Mouse (Mus musculus): ENCODE data around the gene Ubald2. TPM values are rescaled to one million over a fixed set of nuclear protein-coding genes. Genes with fewer than 3 reads are reported as not detected.

The Ubald2 gene
- polyA plus RNA-seq, 1 experiment: 76.4 TPM

GRCm38 (mm10) chr11:116481776-116482175 lies 47.9 kb downstream of the Ubald2 start:
- Histone ChIP-seq H3K4me3 (ENCODE audit: control insufficient read depth, low read depth, low read length) (no peak overlapping the region), H3K36me3 (ENCODE audit: control insufficient read depth, insufficient read depth, low read length) (peaks cover 2% of the 10 kb centered on the region; the same call in 1 of the 2 replicates), H3K4me1 (ENCODE audit: control insufficient read depth, insufficient read depth, low read length) (no peaks in the 10 kb centered on the region), H3K27me3 (ENCODE audit: control insufficient read depth, insufficient read depth, low read length) (no peaks in the 10 kb centered on the region), H3K27ac (ENCODE audit: control insufficient read depth, insufficient read depth, low read depth, low read length) (no peak overlapping the region)
- TF ChIP-seq POLR2A (IDR thresholded peaks at IDR 0.05; ENCODE audit: control insufficient read depth, low read depth, low read length): no peak
- no peak for TF ChIP-seq CTCF (IDR thresholded peaks at IDR 0.05; ENCODE audit: control insufficient read depth, insufficient read depth, insufficient replicate concordance, low read depth, low read length)

- no peaks in the 10 kb centered on the region for H3K27me3 ChIP-seq (ENCODE audit: control insufficient read depth, insufficient read depth, low read length)
- H3K4me3 ChIP-seq (ENCODE audit: control insufficient read depth, low read depth, low read length): no peak overlapping the region
- H3K36me3 ChIP-seq (ENCODE audit: control insufficient read depth, insufficient read depth, low read length): peaks cover 2% of the 10 kb centered on the region; the same call in 1 of the 2 replicates
- peaks cover 3% of the 10 kb centered on the region for H3K4me1 ChIP-seq (ENCODE audit: control insufficient read depth, insufficient read depth, low read length)
- TF ChIP-seq CTCF (IDR thresholded peaks at IDR 0.05; ENCODE audit: control insufficient read depth, insufficient read depth, insufficient replicate concordance, low read depth, low read length) (no peak), POLR2A (IDR thresholded peaks at IDR 0.05; ENCODE audit: control insufficient read depth, low read depth, low read length) (no peak)
- H3K27ac ChIP-seq (ENCODE audit: control insufficient read depth, insufficient read depth, low read depth, low read length): no peak overlapping the region
These were observed 50.4 kb downstream of the Ubald2 start for GRCm38 (mm10) chr11:116484261-116484660.

GRCm38 (mm10) chr11:116488207-116488606 lies 54.3 kb downstream of the Ubald2 start:
- no peak overlapping the region for H3K27ac ChIP-seq (ENCODE audit: control insufficient read depth, insufficient read depth, low read depth, low read length)
- H3K4me1 ChIP-seq (ENCODE audit: control insufficient read depth, insufficient read depth, low read length): peaks cover 10% of the 10 kb centered on the region
- TF ChIP-seq CTCF (IDR thresholded peaks at IDR 0.05; ENCODE audit: control insufficient read depth, insufficient read depth, insufficient replicate concordance, low read depth, low read length) (no peak), POLR2A (IDR thresholded peaks at IDR 0.05; ENCODE audit: control insufficient read depth, low read depth, low read length) (no peak)
- H3K36me3 ChIP-seq (ENCODE audit: control insufficient read depth, insufficient read depth, low read length): 0 out of 2 replicates have a peak, but pooled peaks cover 1% of the 10 kb centered on the region
- no peak overlapping the region for H3K4me3 ChIP-seq (ENCODE audit: control insufficient read depth, low read depth, low read length)
- no peaks in the 10 kb centered on the region for H3K27me3 ChIP-seq (ENCODE audit: control insufficient read depth, insufficient read depth, low read length)

Other genes with a start within 250 kb of the Ubald2 start
- gene Ten1, start 235.2 kb upstream of the Ubald2 start, polyA plus RNA-seq (2012; rRNA removed): 17.0 and 17.8 TPM in 2 replicates
- 19.0 and 19.3 TPM in 2 replicates for gene Acox1, start 235.0 kb upstream of the Ubald2 start, polyA plus RNA-seq (2012; rRNA removed)
- gene Evpl, start 196.0 kb upstream of the Ubald2 start, polyA plus RNA-seq (2012; rRNA removed): 1.1 and 1.2 TPM in 2 replicates
- 49.3 and 49.9 TPM in 2 replicates for gene Srp68, start 159.9 kb upstream of the Ubald2 start, polyA plus RNA-seq (2012; rRNA removed)
- gene Galr2, start 153.2 kb upstream of the Ubald2 start, polyA plus RNA-seq (2012; rRNA removed): 0.59 and 0.78 TPM in 2 replicates
- 40.3 and 45.3 TPM in 2 replicates for gene Exoc7, start 126.9 kb upstream of the Ubald2 start, polyA plus RNA-seq (2012; rRNA removed)
- 75.5 and 97.6 TPM in 2 replicates for gene Foxj1, start 98.7 kb upstream of the Ubald2 start, polyA plus RNA-seq (2012; rRNA removed)
- 7.2 and 9.6 TPM in 2 replicates for gene Rnf157, start 21.1 kb upstream of the Ubald2 start, polyA plus RNA-seq (2012; rRNA removed)
- gene Qrich2, start 32.1 kb downstream of the Ubald2 start, polyA plus RNA-seq (2012; rRNA removed): 469 and 538 TPM in 2 replicates
- gene Prpsap1, start 60.1 kb downstream of the Ubald2 start, polyA plus RNA-seq (2012; rRNA removed): 58.2 and 59.0 TPM in 2 replicates
- gene Sphk1, start 96.8 kb downstream of the Ubald2 start, polyA plus RNA-seq (2012; rRNA removed): 3.3 and 4.2 TPM in 2 replicates
- 31.6 and 34.8 TPM in 2 replicates for gene Ube2o, start 147.4 kb downstream of the Ubald2 start, polyA plus RNA-seq (2012; rRNA removed)
- 0.23 and 0.45 TPM in 2 replicates for gene Aanat, start 152.3 kb downstream of the Ubald2 start, polyA plus RNA-seq (2012; rRNA removed)
- gene Rhbdf2, start 192.9 kb downstream of the Ubald2 start, polyA plus RNA-seq (2012; rRNA removed): 6.3 and 7.5 TPM in 2 replicates
- 7.8 and 8.4 TPM in 2 replicates for gene Prcd, start 219.4 kb downstream of the Ubald2 start, polyA plus RNA-seq (2012; rRNA removed)
- 3.7 and 5.5 TPM in 2 replicates for gene Cygb, start 220.2 kb downstream of the Ubald2 start, polyA plus RNA-seq (2012; rRNA removed)